Mouse (Mus musculus): ENCODE measurements around the gene Nup153.

- no peak for TF ChIP-seq POLR2A (IDR thresholded peaks at IDR 0.05; ENCODE audit: insufficient read length, low read depth)
- TF ChIP-seq USF1 (IDR thresholded peaks at IDR 0.05; ENCODE audit: low read depth): no peak
- no peak for TF ChIP-seq SRF (IDR thresholded peaks at IDR 0.05; ENCODE audit: control insufficient read depth, insufficient read length, low read depth)
Measured at GRCm38 (mm10) chr13:46758627-46759026, 30.9 kb upstream of the Nup153 start.

Data from myocyte (in vitro differentiated cells).